Mouse (Mus musculus) left cerebral cortex, adult 8-10 months (tissue): Measurements from ENCODE around the gene Dnajc14. TPM values are rescaled to one million over a fixed set of nuclear protein-coding genes. Genes with fewer than 3 reads are reported as not detected.

Experiments
- DNase-seq, 2 experiments: peaks; one replicate each; pipeline ENCODE4 v3.0.0; 2022; ENCODE audit warnings: low spot score in 2 of 2
- total RNA-seq, 4 experiments: library from RNA; stranded (reverse); gene quantifications; 2 replicates each; pipeline ENCODE4 v1.2.4; 2022

Dnajc14 gene
- 10 to 100 TPM; 62.4 to 73.2 (median 65.8) TPM for total RNA-seq

DNA sequence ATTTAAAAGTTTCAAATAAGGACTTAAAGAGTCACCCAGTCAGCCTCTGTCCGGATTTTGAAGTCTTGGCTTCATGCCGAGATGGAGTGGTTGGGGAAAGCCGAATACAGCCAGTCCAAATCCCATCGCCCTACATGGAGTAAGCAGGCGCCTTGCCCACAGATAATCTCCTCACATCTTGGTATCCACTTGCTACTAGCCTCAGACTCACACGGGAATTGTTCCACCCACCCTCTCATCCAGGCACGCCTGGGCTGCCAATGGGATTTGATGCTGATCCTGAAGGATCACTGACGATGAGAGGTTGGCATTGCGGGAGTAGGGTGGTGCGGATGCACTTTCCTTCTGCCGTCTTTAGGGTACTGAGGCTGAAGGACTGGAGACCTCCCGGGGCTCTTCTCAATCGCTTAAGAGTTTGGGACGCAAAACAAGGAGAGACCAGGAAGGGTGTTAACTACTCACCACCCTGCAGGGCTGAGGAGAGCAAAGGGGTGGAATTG lies at the start of gene Dnajc14:
Gene Dnajc14 (plus strand): TSS at position 292 of the 500 bp plus-strand sequence.
- peak; percentile 65 to 76 for DNase-seq

GRCm38 (mm10) chr10:128772895-128773294 lies 31.0 kb upstream of the Dnajc14 start:
- no peak for DNase-seq

DNA sequence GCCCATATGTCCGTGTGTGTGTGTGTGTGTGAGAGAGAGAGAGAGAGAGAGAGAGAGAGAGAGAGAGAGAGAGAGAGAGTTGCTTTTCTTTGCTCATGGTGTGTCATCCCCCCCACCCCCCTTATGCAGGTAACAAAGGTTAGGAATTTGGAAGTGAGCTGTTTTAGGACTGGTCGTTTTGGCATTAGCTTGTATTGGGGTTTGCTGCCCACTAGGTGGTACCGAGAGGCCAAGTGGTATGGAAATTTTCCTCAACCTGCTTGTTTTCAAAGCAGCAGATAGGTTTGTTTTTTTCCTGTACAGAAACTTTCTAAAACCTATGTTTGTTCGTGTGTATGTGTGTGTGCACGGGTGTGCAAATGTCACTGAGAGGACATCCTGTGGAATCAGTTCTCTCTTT lies 30.2 kb upstream of the Dnajc14 start:
- DNase-seq, result no peak

DNA sequence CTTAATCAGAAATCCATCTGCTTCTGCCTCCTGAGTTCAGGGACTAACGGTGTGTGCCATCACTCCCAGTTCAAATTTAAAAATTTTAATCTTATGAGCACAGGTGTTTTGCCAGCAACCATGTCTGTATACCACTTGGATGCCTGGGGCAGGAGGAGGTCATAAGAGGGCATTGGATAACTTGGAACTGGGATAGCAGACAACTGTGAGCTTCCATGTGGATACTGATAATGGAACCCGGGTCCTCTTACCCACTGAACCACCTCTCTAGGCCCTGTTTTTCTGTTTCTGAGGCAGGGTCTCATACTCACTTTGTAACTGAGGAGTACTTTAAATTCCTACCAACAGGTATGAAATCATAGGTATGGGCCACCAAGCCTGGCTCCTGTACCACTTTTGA lies 25.4 kb upstream of the Dnajc14 start:
- DNase-seq, result no peak

DNA sequence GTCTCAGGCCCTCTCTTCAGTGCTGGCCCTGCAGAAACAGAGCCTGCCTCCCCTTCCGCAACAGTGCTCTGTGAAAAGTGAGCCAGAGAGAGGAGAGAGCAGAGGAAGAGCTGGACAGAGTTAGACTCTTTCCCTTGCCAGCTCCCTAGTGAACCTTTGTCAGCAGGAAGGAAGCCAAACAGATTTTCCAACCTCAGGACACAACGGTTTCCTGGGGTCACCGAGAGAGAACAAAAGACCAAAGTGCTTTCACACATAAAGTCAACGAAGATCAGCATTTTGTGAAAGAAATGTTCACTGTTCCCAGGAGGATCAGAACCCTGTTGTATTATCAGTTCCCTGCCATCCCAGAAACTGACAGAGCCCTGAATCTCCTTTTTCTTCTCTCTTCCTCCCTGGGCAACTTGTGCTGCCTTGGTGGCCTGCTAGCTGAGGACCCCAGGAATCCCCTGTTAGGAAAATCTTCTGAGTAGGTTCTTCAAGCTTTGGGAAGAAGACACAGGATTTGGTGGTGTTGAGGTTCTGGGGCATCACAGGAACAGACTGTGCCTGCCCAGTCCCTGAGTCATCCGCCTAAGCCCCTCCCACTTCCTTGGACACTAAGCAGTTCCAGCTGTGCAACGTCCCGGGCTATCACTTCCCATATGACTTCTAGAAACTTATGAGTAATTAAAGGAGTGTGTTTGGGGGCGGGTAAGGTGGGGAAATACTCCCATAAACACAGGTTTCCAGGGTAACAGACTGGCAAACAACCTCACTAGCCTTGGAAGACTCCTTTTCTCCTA lies 24.7 kb upstream of the Dnajc14 start:
- DNase-seq, result no peak

- DNase-seq, result no peak
Observed at GRCm38 (mm10) chr10:128780200-128780599, 23.7 kb upstream of the Dnajc14 start.

DNA sequence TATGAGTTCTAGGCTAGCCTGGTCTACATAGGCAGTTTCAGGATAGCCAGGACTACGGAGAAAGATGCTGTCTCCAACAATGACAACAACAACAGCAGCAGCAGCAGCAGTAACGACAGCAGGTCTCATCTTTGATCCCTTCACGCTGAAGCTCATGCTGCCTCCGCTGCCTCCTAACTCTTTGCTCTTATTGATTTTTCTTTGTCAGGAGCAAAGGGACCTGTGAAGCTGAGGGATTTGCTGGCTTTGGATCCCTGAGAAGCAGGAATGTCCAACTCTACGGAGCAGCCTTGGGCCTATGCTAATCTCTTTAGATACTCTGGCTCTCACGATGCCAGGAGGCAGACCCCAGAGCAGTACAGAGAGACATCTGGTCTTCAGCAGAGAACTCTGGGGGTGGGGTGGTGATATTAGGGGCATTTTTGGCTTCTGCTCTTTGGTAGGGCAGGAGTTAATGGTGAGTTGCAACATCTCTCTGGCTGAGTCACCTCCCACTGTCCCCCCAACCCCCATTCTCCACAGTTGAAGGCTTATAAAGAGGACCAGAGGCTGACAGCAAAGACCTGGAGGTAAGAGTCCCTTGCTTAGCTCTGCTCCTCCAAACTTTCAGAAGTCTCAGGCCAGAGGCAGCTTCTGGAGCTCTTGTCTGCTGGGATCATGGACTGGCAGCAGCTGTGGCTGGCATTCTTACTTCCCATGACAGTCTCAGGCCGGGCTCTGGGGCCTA lies 13.3 kb upstream of the Dnajc14 start, which contains the start of gene Mmp19:
Gene Mmp19 (plus strand): TSS at position 513 of the 727 bp plus-strand sequence.
- DNase-seq, result no peak

DNA sequence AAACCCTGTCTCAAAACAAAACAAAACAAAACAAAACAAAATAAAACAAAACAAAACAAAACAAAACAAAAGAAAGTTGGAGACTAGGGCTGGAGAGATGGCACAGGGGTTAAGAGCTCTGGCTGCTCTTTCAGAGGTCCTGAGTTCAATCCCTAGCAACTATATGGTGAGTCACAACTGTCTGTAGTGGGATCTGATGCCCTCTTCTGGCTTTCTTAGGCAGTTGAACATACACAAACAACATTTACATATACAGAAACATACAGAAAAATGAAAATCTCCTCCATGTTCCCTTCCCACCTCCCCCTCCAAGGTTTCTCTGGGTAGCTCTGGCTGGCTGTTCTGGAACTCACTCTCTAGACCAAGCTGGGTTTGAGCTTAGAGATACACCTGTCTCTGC lies 11.8 kb upstream of the Dnajc14 start:
- DNase-seq, result no peak

DNA sequence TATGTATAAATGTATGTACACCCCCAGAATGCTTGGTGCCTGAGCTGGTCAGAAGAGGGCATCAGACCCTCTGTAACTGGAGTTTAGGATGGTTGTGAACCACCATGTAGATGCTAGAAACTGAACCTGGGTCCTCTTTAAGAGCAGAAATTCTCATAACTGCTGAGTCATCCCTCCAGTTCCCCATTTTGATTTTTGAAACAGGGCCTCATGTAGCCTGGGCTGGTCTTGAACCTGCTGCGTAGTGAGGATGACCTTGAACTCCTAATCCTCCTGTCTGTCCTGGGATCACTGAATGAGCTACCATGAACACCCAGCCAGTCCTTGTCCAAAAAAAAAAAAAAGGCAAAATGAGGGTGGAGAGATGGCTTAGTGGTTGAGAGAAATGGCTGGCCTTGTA lies 10.6 kb upstream of the Dnajc14 start:
- no peak for DNase-seq

GRCm38 (mm10) chr10:128794391-128794790 lies 9.5 kb upstream of the Dnajc14 start:
- no peak for DNase-seq

- no peak for DNase-seq
Observed at GRCm38 (mm10) chr10:128795581-128795980, 8.3 kb upstream of the Dnajc14 start.

DNA sequence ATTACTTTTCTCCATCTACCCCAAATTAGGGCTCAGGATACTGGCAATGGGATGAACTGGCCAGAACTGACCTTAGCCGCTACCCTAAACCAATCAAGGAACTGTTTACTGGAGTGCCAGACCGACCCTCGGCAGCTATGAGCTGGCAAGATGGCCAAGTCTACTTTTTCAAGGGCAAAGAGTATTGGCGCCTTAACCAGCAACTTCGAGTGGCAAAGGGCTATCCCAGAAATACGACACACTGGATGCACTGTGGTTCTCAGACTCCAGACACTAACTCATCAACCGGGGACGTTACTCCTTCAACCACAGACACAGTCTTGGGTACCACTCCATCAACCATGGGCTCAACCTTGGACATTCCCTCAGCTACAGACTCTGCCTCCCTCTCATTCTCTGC lies 5.2 kb upstream of the Dnajc14 start:
- DNase-seq, result no peak

DNA sequence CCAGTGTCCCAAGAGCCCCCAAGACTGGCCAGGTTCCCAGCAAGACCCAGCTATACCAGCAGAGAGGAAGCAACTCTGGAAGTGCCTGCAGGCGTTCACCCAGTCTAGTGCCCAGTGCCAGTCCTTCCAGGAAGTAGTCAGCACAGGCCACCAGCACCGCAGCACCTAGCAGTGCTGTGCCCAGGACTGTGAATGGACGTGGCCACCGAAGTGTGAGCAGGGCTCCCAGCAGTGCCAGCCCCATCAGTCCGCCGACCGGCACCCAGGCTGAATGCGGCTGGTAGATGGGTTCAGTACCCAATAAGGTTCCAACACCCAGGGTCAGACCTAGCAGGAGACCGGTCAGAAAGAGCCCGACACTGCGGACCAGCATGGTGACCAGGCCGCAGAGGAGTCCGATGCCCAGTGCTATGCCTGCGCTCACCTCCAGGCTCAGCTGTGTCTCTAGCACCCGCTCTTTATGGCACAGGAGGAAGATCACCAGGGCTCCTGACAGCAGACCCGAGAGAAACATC lies 1.8 kb upstream of the Dnajc14 start:
- no peak for DNase-seq

DNA sequence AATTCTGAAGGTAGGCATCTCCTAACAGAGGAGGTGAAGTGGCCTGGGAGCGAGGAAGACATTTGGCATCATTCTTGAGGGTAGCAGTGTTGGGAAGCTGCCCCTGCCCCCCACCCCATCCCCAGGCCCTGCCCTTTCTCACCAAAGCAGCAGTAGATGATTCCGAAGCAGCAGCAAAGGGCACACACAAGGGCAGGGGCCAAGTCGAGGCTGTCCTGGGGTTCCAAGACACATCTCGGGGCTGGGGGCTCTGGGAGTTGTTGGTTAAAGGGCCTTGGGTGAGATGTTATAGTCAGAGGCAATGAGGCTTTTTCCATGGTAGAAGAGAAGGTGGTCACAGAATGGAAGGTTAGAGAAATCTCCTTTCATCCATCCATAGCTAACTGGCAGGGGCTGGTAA lies 906 bp upstream of the Dnajc14 start:
- no peak for DNase-seq

GRCm38 (mm10) chr10:128803361-128803760 lies 501 bp upstream of the Dnajc14 start:
- DNase-seq, result no peak

DNA sequence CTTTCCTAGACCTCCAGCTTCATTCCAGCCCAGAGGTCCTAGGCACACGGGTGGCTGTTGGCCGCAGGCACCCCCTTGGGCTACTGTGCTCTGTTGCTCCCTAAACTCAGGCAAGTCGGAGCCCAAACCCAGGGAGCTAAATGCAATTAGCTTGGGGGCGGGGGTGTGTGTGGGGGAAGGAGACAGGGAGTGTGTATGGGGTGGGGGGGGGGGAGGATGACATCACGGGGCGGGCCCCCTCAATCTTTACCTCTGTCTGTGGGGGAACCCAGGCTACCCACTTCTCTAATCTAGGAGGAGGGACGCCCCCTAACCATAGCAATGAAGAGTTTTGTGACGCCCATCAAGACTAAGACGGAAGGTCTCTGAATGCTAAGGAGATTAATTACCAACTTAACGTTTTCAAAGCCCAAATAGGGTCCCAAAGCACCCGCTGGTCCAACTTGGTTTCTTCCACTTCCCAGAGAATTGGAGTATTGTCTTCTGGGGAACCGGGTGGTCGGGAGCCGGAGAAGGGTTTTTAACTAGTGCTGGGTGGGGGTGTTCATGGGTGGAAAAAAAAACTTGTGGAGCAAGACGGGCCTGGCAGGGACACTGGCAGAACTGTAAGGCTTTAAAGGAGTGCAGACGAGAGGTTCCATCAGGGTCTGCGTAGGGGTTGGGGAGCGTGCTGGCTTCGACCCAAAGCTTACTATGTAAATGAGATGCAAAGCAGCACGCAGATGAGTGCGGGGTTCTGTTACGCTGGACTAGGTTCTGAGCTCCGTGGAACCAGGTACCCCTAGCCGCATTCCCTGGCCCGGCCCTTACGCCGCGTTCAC lies 619 bp downstream of the Dnajc14 start, which contains the start of gene Tmem198b:
Gene Tmem198b (minus strand): TSS at position 100 of the 821 bp plus-strand sequence.
- peak; percentile 68 to 76 for DNase-seq

- DNase-seq, result peak in 1 of 2 experiments; percentile 94
Observed at GRCm38 (mm10) chr10:128805092-128806000, 1.5 kb downstream of the Dnajc14 start.

GRCm38 (mm10) chr10:128806086-128806485 lies 2.2 kb downstream of the Dnajc14 start:
- DNase-seq, result no peak

DNA sequence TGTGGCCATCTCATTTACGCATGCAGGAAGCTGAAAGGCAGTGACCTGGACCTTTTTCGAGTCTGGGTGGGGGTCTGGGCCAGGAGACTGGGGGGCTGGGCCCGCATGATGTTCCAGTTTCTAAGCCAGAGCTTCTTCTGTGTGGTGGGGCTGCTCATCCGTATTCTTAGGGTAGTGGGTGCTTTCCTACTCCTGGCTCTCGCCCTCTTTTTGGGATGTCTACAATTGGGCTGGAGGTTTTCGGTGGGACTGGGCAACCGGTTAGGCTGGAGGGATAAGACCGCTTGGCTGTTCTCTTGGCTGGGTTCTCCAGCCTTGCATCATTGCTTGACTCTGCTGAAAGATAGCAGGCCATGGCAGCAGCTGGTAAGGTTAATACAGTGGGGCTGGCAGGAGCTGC lies 3.2 kb downstream of the Dnajc14 start:
- no peak for DNase-seq

DNA sequence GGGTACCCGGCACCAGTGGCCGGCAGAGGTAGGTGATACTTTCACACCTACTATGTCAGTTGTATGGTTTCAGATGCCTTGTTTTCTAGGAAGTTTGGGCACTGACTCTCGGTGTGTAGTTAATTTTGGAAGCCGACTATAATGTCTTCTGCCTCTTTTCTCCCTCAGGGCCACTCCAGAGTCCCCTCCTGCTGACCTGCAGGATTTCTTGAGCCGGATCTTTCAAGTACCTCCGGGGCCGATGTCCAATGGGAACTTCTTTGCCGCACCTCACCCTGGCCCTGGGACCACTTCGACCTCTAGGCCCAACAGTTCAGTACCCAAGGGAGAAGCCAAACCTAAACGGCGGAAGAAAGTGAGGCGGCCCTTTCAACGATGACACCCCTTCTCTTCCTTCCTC lies 13.2 kb downstream of the Dnajc14 start, which contains the start of gene Sarnp:
Gene Sarnp (plus strand): TSS at position 301 of the 400 bp plus-strand sequence.
- no peak for DNase-seq
